Comparison of ENCODE assay signal across 11 mouse cellular contexts in the genomic region with DNA sequence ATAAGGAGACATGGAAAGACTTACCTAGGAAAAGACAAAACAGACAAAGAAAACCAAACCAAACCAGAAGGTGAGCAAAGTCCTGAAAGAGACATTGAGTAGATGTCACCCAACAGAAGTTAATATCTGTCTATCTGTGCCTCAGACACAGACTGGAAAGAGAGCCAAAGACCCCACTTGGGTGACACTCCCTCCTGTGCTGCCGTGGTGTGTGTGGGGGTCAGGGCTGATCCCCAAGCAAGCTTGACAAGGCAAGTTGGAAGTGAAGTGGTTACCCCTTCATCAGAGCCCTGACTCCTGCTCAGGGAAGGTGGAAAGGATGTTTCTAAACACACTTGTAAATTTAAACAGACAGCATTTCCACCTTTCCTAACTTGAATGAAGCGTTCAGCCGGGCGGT. TPM values are rescaled to one million over a fixed set of nuclear protein-coding genes. Genes with fewer than 3 reads are reported as not detected.
DNase-seq lines count a peak whose midpoint lies in the region; ATAC-seq and TF ChIP-seq lines count a peak whose summit lies in the region.
"Had no signal": no experiment of that assay in that cellular context is flagged by ENCODE, and none has a peak within 500 bp of the region (broad histone marks: within the 10 kb centered on the region; RNA-seq: fewer than 3 reads in every experiment).

No protein-coding gene starts in this region.

- H3K9me3 ChIP-seq in heart, embryonic 15.5 days (replicated peaks): no peaks in the 10 kb centered on the region
- no peaks in the 10 kb centered on the region for H3K9me3 ChIP-seq in midbrain, embryonic 10.5 days (replicated peaks)
- H3K9me3 ChIP-seq in midbrain, postnatal 0 days (ENCODE audit: low read length): no peaks in the 10 kb centered on the region
- H3K9me3 ChIP-seq in intestine, embryonic 15.5 days: no peaks in the 10 kb centered on the region
- H3K9me3 ChIP-seq: liver, embryonic 13.5 days; megakaryocyte, embryonic 14.5 days had no signal

- H3K27ac ChIP-seq in heart, embryonic 15.5 days: peak overlapping the region; percentile 90
- H3K27ac ChIP-seq in midbrain, embryonic 10.5 days (replicated peaks): peak overlapping the region; percentile 63
- no peak overlapping the region for H3K27ac ChIP-seq in midbrain, postnatal 0 days (ENCODE audit: low read depth, low read length)
- peak overlapping the region; percentile 52 for H3K27ac ChIP-seq in intestine, embryonic 15.5 days
- H3K27ac ChIP-seq: liver, embryonic 13.5 days had no signal

- no peak overlapping the region for H3K4me3 ChIP-seq in heart, embryonic 15.5 days
- H3K4me3 ChIP-seq in midbrain, embryonic 10.5 days: no peak overlapping the region
- no peak overlapping the region for H3K4me3 ChIP-seq in midbrain, postnatal 0 days (ENCODE audit: low read depth, low read length)
- H3K4me3 ChIP-seq in intestine, embryonic 15.5 days (replicated peaks): no peak overlapping the region
- H3K4me3 ChIP-seq: liver, embryonic 13.5 days; megakaryocyte, embryonic 14.5 days had no signal

- no peak for DNase-seq in heart, postnatal 14 days
- DNase-seq in midbrain, embryonic 10.5 days (ENCODE audit: low spot score): no peak
- DNase-seq in midbrain, postnatal 0 days (ENCODE audit: low spot score): no peak
- no peak for DNase-seq in ovary, adult 18-20 months (ENCODE audit: low spot score)
- no peak for DNase-seq in cerebellum, adult 9-11 months
- DNase-seq in T-cell, adult 2 months (ENCODE audit: low spot score): no peak
- DNase-seq: cerebellum, adult 11-12 months; liver, embryonic 13.5 days had no signal

- ATAC-seq in heart, embryonic 15.5 days (replicated peaks; ENCODE audit: insufficient number of reproducible peaks, insufficient read depth, low FRiP score, low read depth): no peak
- ATAC-seq in midbrain, postnatal 0 days (ENCODE audit: low FRiP score): no peak
- ATAC-seq in intestine, embryonic 15.5 days: no peak

- intact Hi-C loops in heart, postnatal 14 days (cut with DNase I): no loop called here

- H3K36me3 ChIP-seq in heart, embryonic 15.5 days: no peaks in the 10 kb centered on the region
- H3K36me3 ChIP-seq in midbrain, embryonic 10.5 days: no peaks in the 10 kb centered on the region
- H3K36me3 ChIP-seq in midbrain, postnatal 0 days (ENCODE audit: insufficient read depth, low read length): no peaks in the 10 kb centered on the region
- H3K36me3 ChIP-seq in intestine, embryonic 15.5 days: no peaks in the 10 kb centered on the region
- H3K36me3 ChIP-seq: liver, embryonic 13.5 days had no signal

- no peak overlapping the region for H3K9ac ChIP-seq in heart, embryonic 15.5 days
- no peak overlapping the region for H3K9ac ChIP-seq in midbrain, postnatal 0 days (replicated peaks; ENCODE audit: low read length, poor library complexity, severe bottlenecking)
- no peak overlapping the region for H3K9ac ChIP-seq in intestine, embryonic 15.5 days
- H3K9ac ChIP-seq: liver, embryonic 13.5 days had no signal

- H3K4me2 ChIP-seq in heart, embryonic 15.5 days: no peak overlapping the region; the same call in 1 of the 2 replicates
- H3K4me2 ChIP-seq in midbrain, postnatal 0 days (ENCODE audit: low read depth, low read length, poor library complexity, severe bottlenecking): no peak overlapping the region
- H3K4me2 ChIP-seq in intestine, embryonic 15.5 days (replicated peaks): no peak overlapping the region
- H3K4me2 ChIP-seq: liver, embryonic 13.5 days had no signal

- no peaks in the 10 kb centered on the region for H3K27me3 ChIP-seq in heart, embryonic 15.5 days
- peaks cover 17% of the 10 kb centered on the region for H3K27me3 ChIP-seq in midbrain, embryonic 10.5 days (ENCODE audit: low read depth, poor library complexity, severe bottlenecking)
- no peaks in the 10 kb centered on the region for H3K27me3 ChIP-seq in midbrain, postnatal 0 days (ENCODE audit: insufficient read depth, low read length)
- no peaks in the 10 kb centered on the region for H3K27me3 ChIP-seq in intestine, embryonic 15.5 days (replicated peaks)

- H3K4me1 ChIP-seq in heart, embryonic 15.5 days (replicated peaks): peaks cover 24% of the 10 kb centered on the region
- H3K4me1 ChIP-seq in midbrain, embryonic 10.5 days: peaks cover 30% of the 10 kb centered on the region
- H3K4me1 ChIP-seq in midbrain, postnatal 0 days (ENCODE audit: insufficient read depth, low read length): no peaks in the 10 kb centered on the region; the same call in 1 of the 2 replicates
- H3K4me1 ChIP-seq in intestine, embryonic 15.5 days (replicated peaks): peaks cover 15% of the 10 kb centered on the region; the same call in 1 of the 2 replicates
- H3K4me1 ChIP-seq: liver, embryonic 13.5 days had no signal

- no peak for TF ChIP-seq CTCF in midbrain, postnatal 0 days (IDR thresholded peaks at IDR 0.05)

- WGBS in heart, embryonic 15.5 days: 88% methylated on average over 4 of the region's 4 CpGs
- WGBS in midbrain, embryonic 10.5 days: 88% methylated on average over 4 of the region's 4 CpGs
- 74% methylated on average over 4 of the region's 4 CpGs for WGBS in midbrain, postnatal 0 days
- 80% methylated on average over 4 of the region's 4 CpGs for WGBS in intestine, embryonic 15.5 days

RNA-seq across cellular contexts. Expression of a gene that starts 6.1 kb away (rescaled TPM):
- polyA plus RNA-seq in heart, embryonic 15.5 days (2015; fragmentation: Nextera tagmentation; extraction: Ambion mirVana): 7.8 and 12.7 TPM in 2 replicates
- total RNA-seq in heart, postnatal 14 days (2021): 10 to 100 TPM in 1 of 2 experiments, 1 to 10 TPM in 1; 6.9 to 10.7 TPM
- 0.40 and 1.1 TPM in 2 replicates for polyA plus RNA-seq in midbrain, embryonic 10.5 days (2016; fragmentation: Nextera tagmentation; extraction: Ambion mirVana)
- total RNA-seq in midbrain, postnatal 0 days (2014; rRNA removed): 5.1 and 7.6 TPM in 2 replicates
- polyA plus RNA-seq in midbrain, postnatal 0 days (2015; fragmentation: Nextera tagmentation; extraction: Ambion mirVana): 4.8 and 5.0 TPM in 2 replicates
- 7.2 and 7.3 TPM in 2 replicates for polyA plus RNA-seq in intestine, embryonic 15.5 days (2015; fragmentation: Nextera tagmentation; extraction: Ambion mirVana)
